Mouse (Mus musculus): ENCODE data around the gene Ier5.

The Ier5 gene

GRCm38 (mm10) chr1:155077675-155078074 lies 21.8 kb downstream of the Ier5 start:
- no peak for DNase-seq (ENCODE audit: low spot score)

- no peak for DNase-seq (ENCODE audit: low spot score)
Observed at GRCm38 (mm10) chr1:155075856-155076255, 23.6 kb downstream of the Ier5 start.

- peak; percentile 88 for DNase-seq (ENCODE audit: low spot score)
Observed at GRCm38 (mm10) chr1:155074856-155075255, 24.6 kb downstream of the Ier5 start.

GRCm38 (mm10) chr1:155073905-155074304 lies 25.5 kb downstream of the Ier5 start:
- no peak for DNase-seq (ENCODE audit: low spot score)

GRCm38 (mm10) chr1:155073133-155073532 lies 26.3 kb downstream of the Ier5 start:
- DNase-seq (ENCODE audit: low spot score), result no peak

- DNase-seq (ENCODE audit: low spot score), result peak; percentile 56
Observed at GRCm38 (mm10) chr1:155071287-155071876, 28.1 kb downstream of the Ier5 start.

- DNase-seq (ENCODE audit: low spot score), result no peak
Observed at GRCm38 (mm10) chr1:155070561-155071286, 28.7 kb downstream of the Ier5 start.

- DNase-seq (ENCODE audit: low spot score), result peak; percentile 59
Observed at GRCm38 (mm10) chr1:155069696-155070095, 29.7 kb downstream of the Ier5 start.

GRCm38 (mm10) chr1:155066196-155066595 lies 33.2 kb downstream of the Ier5 start:
- no peak for DNase-seq (ENCODE audit: low spot score)

GRCm38 (mm10) chr1:155065068-155065701 lies 34.3 kb downstream of the Ier5 start:
- no peak for DNase-seq (ENCODE audit: low spot score)

- DNase-seq (ENCODE audit: low spot score), result no peak
Observed at GRCm38 (mm10) chr1:155064649-155065048, 34.8 kb downstream of the Ier5 start.

- DNase-seq (ENCODE audit: low spot score), result no peak
Observed at GRCm38 (mm10) chr1:155064111-155064510, 35.3 kb downstream of the Ier5 start.

- DNase-seq (ENCODE audit: low spot score), result no peak
Observed at GRCm38 (mm10) chr1:155062963-155063362, 36.5 kb downstream of the Ier5 start.

- no peak for DNase-seq (ENCODE audit: low spot score)
Observed at GRCm38 (mm10) chr1:155062057-155062456, 37.4 kb downstream of the Ier5 start.

- DNase-seq (ENCODE audit: low spot score), result no peak
Observed at GRCm38 (mm10) chr1:155060832-155061801, 38.3 kb downstream of the Ier5 start.

- DNase-seq (ENCODE audit: low spot score), result no peak
Observed at GRCm38 (mm10) chr1:155060261-155060660, 39.2 kb downstream of the Ier5 start.

GRCm38 (mm10) chr1:155059505-155059904 lies 39.9 kb downstream of the Ier5 start:
- DNase-seq (ENCODE audit: low spot score), result no peak

GRCm38 (mm10) chr1:155058099-155059012 lies 41.1 kb downstream of the Ier5 start:
- DNase-seq (ENCODE audit: low spot score), result no peak

GRCm38 (mm10) chr1:155056166-155056565 lies 43.3 kb downstream of the Ier5 start:
- peak; percentile 61 for DNase-seq (ENCODE audit: low spot score)

GRCm38 (mm10) chr1:155055041-155055440 lies 44.4 kb downstream of the Ier5 start:
- no peak for DNase-seq (ENCODE audit: low spot score)

GRCm38 (mm10) chr1:155054366-155054965 lies 45.0 kb downstream of the Ier5 start:
- DNase-seq (ENCODE audit: low spot score), result no peak

Measured in urinary bladder, postnatal 14 days (tissue).